Mouse (Mus musculus): ENCODE data around the gene Klra1. TPM values are rescaled to one million over a fixed set of nuclear protein-coding genes. Genes with fewer than 3 reads are reported as not detected.
"Not testable (repeated sequence)": the region's sequence is repeated elsewhere in the genome, so short reads cannot be mapped to it uniquely, and the experiment has no call there.

Klra1 gene
- total RNA-seq (2021) = not detected

GRCm38 (mm10) chr6:130386750-130387149, at the start of gene Klra1:
Klra1 (minus strand) TSS chr6:130386874.
- DNase-seq = no peak

DNA sequence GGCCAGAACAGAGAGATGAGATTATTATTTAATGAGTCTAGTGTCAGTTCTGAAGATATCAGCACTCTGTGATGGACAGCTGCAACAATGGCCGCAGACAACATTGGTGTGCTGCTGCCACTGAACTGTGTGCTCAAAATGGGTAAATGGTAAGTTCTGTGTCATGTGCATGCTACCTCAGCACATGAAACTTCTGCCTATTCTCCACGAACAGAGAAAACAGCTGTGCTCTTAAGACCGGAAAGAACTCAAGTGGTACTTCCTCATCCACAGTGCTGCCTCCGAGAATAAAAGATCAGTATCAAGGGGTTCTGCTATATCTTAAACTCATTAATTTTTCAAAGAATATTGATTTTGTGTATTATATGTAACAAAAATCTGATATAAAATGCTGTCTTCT, 42.8 kb upstream of the Klra1 start:
- DNase-seq = no peak

- DNase-seq = no peak
These were observed 32.5 kb upstream of the Klra1 start for GRCm38 (mm10) chr6:130419158-130419557.

DNA sequence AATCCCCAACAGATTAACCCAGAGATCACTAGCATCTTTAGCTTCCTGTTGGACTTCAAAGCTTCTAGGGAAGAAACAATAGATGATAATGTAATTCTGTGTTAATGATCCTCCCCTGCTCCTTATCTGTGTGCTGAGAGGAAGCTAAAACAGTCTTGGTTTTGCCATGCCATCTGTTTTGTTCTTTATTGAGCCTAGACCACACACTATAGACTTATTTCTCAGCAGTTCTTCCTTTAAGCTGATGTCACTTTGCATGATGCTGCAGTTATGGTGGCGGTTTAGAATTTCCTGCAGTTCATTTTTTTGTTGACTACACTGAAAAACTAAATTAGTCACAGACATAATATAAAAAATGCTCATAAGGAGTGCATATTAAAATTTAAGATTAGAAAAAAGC, 18.2 kb upstream of the Klra1 start:
- no peak for DNase-seq

GRCm38 (mm10) chr6:130385803-130386202, 871 bp downstream of the Klra1 start:
- DNase-seq = no peak

DNA sequence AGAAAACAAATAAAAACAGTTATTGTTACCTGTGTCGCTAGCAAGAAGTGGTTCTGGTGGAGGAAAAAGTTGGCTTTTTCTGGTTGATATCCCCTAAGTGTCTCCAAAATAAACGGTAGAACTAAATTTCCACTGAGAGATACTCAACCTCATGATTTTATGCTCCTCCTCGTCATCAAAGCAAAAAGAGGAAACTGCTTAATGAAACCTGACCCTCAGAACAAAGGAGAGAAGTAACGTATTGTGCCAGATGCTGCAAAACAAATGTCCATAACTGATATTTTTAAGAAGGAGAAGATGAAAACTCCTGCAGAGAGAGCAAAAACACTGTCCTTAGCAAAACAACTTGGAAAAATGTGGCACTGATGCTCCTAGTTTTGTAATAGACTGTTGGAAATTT, 4.3 kb downstream of the Klra1 start:
- DNase-seq = no peak

- DNase-seq = not testable (repeated sequence)
These were observed 41.3 kb downstream of the Klra1 start for GRCm38 (mm10) chr6:130345381-130345780.

DNA sequence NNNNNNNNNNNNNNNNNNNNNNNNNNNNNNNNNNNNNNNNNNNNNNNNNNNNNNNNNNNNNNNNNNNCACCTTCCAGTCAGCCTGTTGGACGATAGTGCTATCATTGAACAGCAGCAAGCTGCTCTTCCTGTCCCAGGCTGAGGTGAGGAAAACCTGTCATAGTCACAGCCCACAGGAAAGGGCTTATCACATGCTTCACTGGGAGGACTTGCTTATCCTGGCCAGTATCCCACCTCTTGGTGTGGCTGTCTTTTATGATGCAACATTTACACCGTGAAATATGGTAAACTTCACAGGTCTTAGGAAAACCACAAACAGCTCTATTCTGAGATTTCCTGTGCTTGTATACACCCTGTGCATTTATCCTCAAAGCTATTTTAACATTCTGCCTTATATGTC, 44.7 kb downstream of the Klra1 start:
- not testable (repeated sequence) for DNase-seq

- DNase-seq = no peak
These were observed 49.3 kb downstream of the Klra1 start, which contains the start of gene Klra3 for GRCm38 (mm10) chr6:130337411-130337810. Klra3 (minus strand) TSS chr6:130337574.

Other genes starting within 250 kb of the Klra1 start
- not detected for gene Klra9, start 193.8 kb downstream of the Klra1 start, total RNA-seq (2021)
- not detected for gene Klra7, start 153.6 kb downstream of the Klra1 start, total RNA-seq (2021)
- gene Klra10, start 104.9 kb downstream of the Klra1 start, total RNA-seq (2021) = not detected
- not detected for gene Klra3, start 49.3 kb downstream of the Klra1 start, total RNA-seq (2021)

All from layer of hippocampus, postnatal 36 days (tissue).